Mouse (Mus musculus) mouse embryonic stem cell (cell line): Measurements from ENCODE around the gene Dpt.
"Not testable (repeated sequence)": the region's sequence is repeated elsewhere in the genome, so short reads cannot be mapped to it uniquely, and the experiment has no call there.

ENCODE experiments used
- in situ Hi-C, 2 experiments: fragments of 300-500 bp; cut with MboI; formaldehyde crosslinking; loops; 1 replicate in 1 of 2; 3 replicates in 1 of 2; pipeline ENCODE4 v1.14.3; 2019 to 2020; ENCODE audit warnings: low sequenced_read_pairs in 2 of 2, low pct_unique_long_range_greater_than_20kb in 1 of 2, mixed read lengths in 1 of 2; ENCODE audit not compliant: unreplicated experiment in 1 of 2

Dpt gene

GRCm38 (mm10) chr1:164811296-164811695 lies 14.9 kb downstream of the Dpt start:
- in situ Hi-C loops: no loop called here

GRCm38 (mm10) chr1:164814243-164814642 lies 17.8 kb downstream of the Dpt start:
- in situ Hi-C loops: no loop called here

GRCm38 (mm10) chr1:164815330-164815729 lies 18.9 kb downstream of the Dpt start:
- in situ Hi-C loops: no loop called here

- in situ Hi-C loops: no loop called here
These were observed 20.9 kb downstream of the Dpt start for GRCm38 (mm10) chr1:164817331-164817730.

- in situ Hi-C loops: no loop called here
These were observed 24.9 kb downstream of the Dpt start for GRCm38 (mm10) chr1:164821307-164821706.

GRCm38 (mm10) chr1:164821821-164822220 lies 25.4 kb downstream of the Dpt start:
- in situ Hi-C loops: no loop called here

GRCm38 (mm10) chr1:164822268-164822667 lies 25.8 kb downstream of the Dpt start:
- in situ Hi-C loops: no loop called here

- in situ Hi-C loops: no loop called here
These were observed 28.5 kb downstream of the Dpt start for GRCm38 (mm10) chr1:164824896-164825295.

- in situ Hi-C loops: no loop called here
These were observed 33.4 kb downstream of the Dpt start for GRCm38 (mm10) chr1:164829881-164830280.

GRCm38 (mm10) chr1:164832459-164832858 lies 36.0 kb downstream of the Dpt start:
- in situ Hi-C loops: no loop called here

GRCm38 (mm10) chr1:164848616-164849265 lies 52.3 kb downstream of the Dpt start:
- in situ Hi-C loops: no loop called here

GRCm38 (mm10) chr1:164855700-164856099 lies 59.3 kb downstream of the Dpt start:
- in situ Hi-C loops: not testable (repeated sequence)

- in situ Hi-C loops: no loop called here
These were observed 63.5 kb downstream of the Dpt start for GRCm38 (mm10) chr1:164859952-164860351.

GRCm38 (mm10) chr1:164860782-164861181 lies 64.3 kb downstream of the Dpt start:
- in situ Hi-C loops: no loop called here

GRCm38 (mm10) chr1:164861501-164861900 lies 65.1 kb downstream of the Dpt start:
- in situ Hi-C loops: no loop called here

GRCm38 (mm10) chr1:164862946-164863883 lies 66.8 kb downstream of the Dpt start:
- in situ Hi-C loops: no loop called here

- in situ Hi-C loops: no loop called here
These were observed 68.2 kb downstream of the Dpt start for GRCm38 (mm10) chr1:164864666-164865065.

GRCm38 (mm10) chr1:164870694-164871093 lies 74.2 kb downstream of the Dpt start:
- in situ Hi-C loops: no loop called here
